Comparison of ENCODE assay signal across 18 mouse cellular contexts in the genomic region with DNA sequence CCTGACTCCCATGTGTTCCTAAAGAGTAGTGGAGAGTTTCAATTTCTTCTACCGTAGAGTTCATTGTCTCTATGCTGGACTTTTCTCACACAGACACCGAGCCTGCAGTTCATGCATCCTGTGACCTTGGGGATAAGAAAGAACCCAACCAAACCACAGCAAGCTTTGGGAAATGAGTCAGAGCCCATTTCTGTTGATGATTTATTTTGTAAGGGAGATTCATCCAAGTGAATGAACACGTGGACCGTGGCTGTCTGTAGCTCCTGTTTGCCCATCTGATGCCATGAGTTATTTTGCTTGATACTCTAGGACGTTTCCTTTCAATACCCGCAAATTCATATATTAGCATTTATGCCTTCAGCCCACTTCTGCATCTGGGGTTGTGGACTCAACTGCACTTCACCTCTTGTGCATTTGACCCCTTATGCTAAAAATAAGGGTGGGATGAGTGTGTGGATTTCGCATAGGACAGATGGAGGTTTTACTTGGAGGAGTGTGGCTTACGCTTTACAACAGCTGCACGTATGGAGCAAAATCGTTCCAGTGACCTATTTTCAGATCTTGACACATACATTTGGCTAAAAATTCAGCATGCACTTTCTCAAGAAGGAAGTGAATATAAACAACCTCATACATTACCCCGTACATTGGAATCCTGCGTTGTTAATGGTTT.
A peak's percentile ranks its signal among the peaks of the same experiment; 100 is the strongest.
DNase-seq lines count a peak whose midpoint lies in the region; ATAC-seq lines count a peak whose summit lies in the region.
"Had no signal": no experiment of that assay in that cellular context is flagged by ENCODE, and none has a peak within 500 bp of the region (broad histone marks: within the 10 kb centered on the region; RNA-seq: fewer than 3 reads in every experiment).

No protein-coding gene starts in this region.

- ATAC-seq in kidney, embryonic 14.5 days (ENCODE audit: low FRiP score, low TSS enrichment), result no peak
- no peak for ATAC-seq in embryonic facial prominence, embryonic 15.5 days (ENCODE audit: insufficient number of reproducible peaks, low FRiP score, low TSS enrichment, low read depth)
- ATAC-seq in midbrain, embryonic 15.5 days (replicated peaks), result no peak
- ATAC-seq: liver, postnatal 0 days had no signal

- H3K4me2 ChIP-seq in kidney, embryonic 14.5 days (replicated peaks; ENCODE audit: low read depth, low read length), result no peak overlapping the region
- H3K4me2 ChIP-seq in embryonic facial prominence, embryonic 15.5 days (replicated peaks), result no peak overlapping the region
- H3K4me2 ChIP-seq in midbrain, embryonic 15.5 days, result no peak overlapping the region
- H3K4me2 ChIP-seq: midbrain, embryonic 12.5 days had no signal

- DNase-seq in adrenal gland, adult 2 months, result peak; percentile 68
- DNase-seq in adrenal gland, adult 18-20 months (ENCODE audit: low spot score in 2 of 2), result no peak
- peak; percentile 28 for DNase-seq in kidney, adult 9 months
- peak; percentile 93 for DNase-seq in 3T3-L1 (ENCODE audit: low read depth, low spot score)
- DNase-seq in ovary, postnatal 36 days (ENCODE audit: low spot score), result no peak
- DNase-seq: B cell, adult 2 months; cerebellum, adult 11-12 months; heart, adult 18-20 months; heart, postnatal 4 days; kidney, adult 18-20 months; layer of hippocampus, adult 9-11 months; left cerebral cortex, postnatal 4 days; liver, postnatal 0 days had no signal

- H3K27ac ChIP-seq in kidney, embryonic 14.5 days (ENCODE audit: low read depth, low read length), result no peak overlapping the region
- peak overlapping the region; percentile 17; the same call in 1 of the 2 replicates for H3K27ac ChIP-seq in embryonic facial prominence, embryonic 15.5 days (replicated peaks)
- H3K27ac ChIP-seq in midbrain, embryonic 15.5 days, result no peak overlapping the region
- H3K27ac ChIP-seq: midbrain, embryonic 12.5 days had no signal

- no peak overlapping the region for H3K9ac ChIP-seq in kidney, embryonic 14.5 days (ENCODE audit: low read depth, low read length)
- H3K9ac ChIP-seq in embryonic facial prominence, embryonic 15.5 days, result no peak overlapping the region
- H3K9ac ChIP-seq in midbrain, embryonic 15.5 days, result no peak overlapping the region
- H3K9ac ChIP-seq: liver, postnatal 0 days; midbrain, embryonic 12.5 days had no signal

- WGBS in kidney, embryonic 14.5 days, result 85% methylated on average over 12 of the region's 12 CpGs
- 84% methylated on average over 12 of the region's 12 CpGs for WGBS in embryonic facial prominence, embryonic 15.5 days
- WGBS in midbrain, embryonic 15.5 days, result 92% methylated on average over 12 of the region's 12 CpGs

- no peaks in the 10 kb centered on the region for H3K9me3 ChIP-seq in kidney, embryonic 14.5 days (ENCODE audit: control insufficient read depth, low read length)
- H3K9me3 ChIP-seq in embryonic facial prominence, embryonic 15.5 days (replicated peaks), result no peaks in the 10 kb centered on the region
- H3K9me3 ChIP-seq in midbrain, embryonic 15.5 days, result no peaks in the 10 kb centered on the region
- H3K9me3 ChIP-seq: midbrain, embryonic 12.5 days had no signal

- no peaks in the 10 kb centered on the region for H3K36me3 ChIP-seq in kidney, embryonic 14.5 days (ENCODE audit: control insufficient read depth, insufficient read depth, low read length)
- no peaks in the 10 kb centered on the region for H3K36me3 ChIP-seq in embryonic facial prominence, embryonic 15.5 days
- H3K36me3 ChIP-seq in midbrain, embryonic 15.5 days (replicated peaks), result no peaks in the 10 kb centered on the region
- H3K36me3 ChIP-seq: midbrain, embryonic 12.5 days had no signal

- no peak overlapping the region for H3K4me3 ChIP-seq in kidney, embryonic 14.5 days (ENCODE audit: low read length)
- no peak overlapping the region for H3K4me3 ChIP-seq in embryonic facial prominence, embryonic 15.5 days (replicated peaks)
- H3K4me3 ChIP-seq in midbrain, embryonic 15.5 days, result no peak overlapping the region
- H3K4me3 ChIP-seq: erythroblast, embryonic 14.5 days; midbrain, embryonic 12.5 days had no signal

- H3K27me3 ChIP-seq in kidney, embryonic 14.5 days (ENCODE audit: control insufficient read depth, insufficient read depth, low read length), result no peaks in the 10 kb centered on the region
- H3K27me3 ChIP-seq in embryonic facial prominence, embryonic 15.5 days, result no peaks in the 10 kb centered on the region
- H3K27me3 ChIP-seq in midbrain, embryonic 15.5 days (replicated peaks), result no peaks in the 10 kb centered on the region
- H3K27me3 ChIP-seq: midbrain, embryonic 12.5 days had no signal

- no peaks in the 10 kb centered on the region; the same call in 1 of the 2 replicates for H3K4me1 ChIP-seq in kidney, embryonic 14.5 days (ENCODE audit: control insufficient read depth, insufficient read depth, low read length)
- H3K4me1 ChIP-seq in embryonic facial prominence, embryonic 15.5 days, result no peaks in the 10 kb centered on the region
- H3K4me1 ChIP-seq in midbrain, embryonic 15.5 days, result no peaks in the 10 kb centered on the region
- H3K4me1 ChIP-seq: midbrain, embryonic 12.5 days had no signal

Comparison
In these comparisons a context has a peak if more than half of its experiments do, and no peak if none do; other contexts are left out.
1. DNase-seq: peak in adrenal gland, adult 2 months (single experiment), kidney, adult 9 months (single experiment) and 3T3-L1 (single experiment); none in adrenal gland, adult 18-20 months (0 of 2) and ovary, postnatal 36 days (single experiment).